Mouse (Mus musculus): ENCODE measurements around the gene Plscr3. TPM values are rescaled to one million over a fixed set of nuclear protein-coding genes. Genes with fewer than 3 reads are reported as not detected.

Gene Plscr3
- total RNA-seq (2015) (19.8 and 23.7 TPM in 2 replicates), total RNA-seq (2017) (10.8 and 18.1 TPM in 2 replicates)

DNA sequence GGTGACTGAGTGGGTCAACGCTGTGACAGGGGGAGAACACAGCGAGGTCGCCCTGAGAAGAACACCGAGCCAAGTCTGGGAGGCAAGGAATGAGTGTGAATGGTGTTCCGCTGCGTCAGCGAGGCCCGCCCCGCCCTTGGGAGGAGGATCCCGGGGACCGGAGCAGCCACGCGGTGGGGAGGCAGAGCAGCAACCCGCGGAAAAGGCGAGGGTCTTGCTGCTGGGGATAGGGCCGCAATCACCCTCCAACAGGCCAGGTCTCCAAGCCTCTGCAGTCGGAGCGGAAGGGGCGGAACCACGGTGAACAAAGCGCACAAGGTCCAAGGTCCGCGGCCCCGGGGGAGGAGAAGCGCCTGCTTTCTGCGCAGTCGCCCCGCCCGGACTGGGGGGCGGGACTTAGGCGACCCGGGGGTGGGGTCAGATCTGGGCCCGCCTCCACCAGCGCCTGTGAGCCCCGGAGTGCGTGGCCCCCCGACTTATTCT is at the start of gene Plscr3:
Gene Plscr3, plus strand, starts transcription at position 179 of the 483 bp plus-strand sequence.
- peak; percentile 91 for ATAC-seq (ENCODE audit: poor library complexity, severe bottlenecking)

DNA sequence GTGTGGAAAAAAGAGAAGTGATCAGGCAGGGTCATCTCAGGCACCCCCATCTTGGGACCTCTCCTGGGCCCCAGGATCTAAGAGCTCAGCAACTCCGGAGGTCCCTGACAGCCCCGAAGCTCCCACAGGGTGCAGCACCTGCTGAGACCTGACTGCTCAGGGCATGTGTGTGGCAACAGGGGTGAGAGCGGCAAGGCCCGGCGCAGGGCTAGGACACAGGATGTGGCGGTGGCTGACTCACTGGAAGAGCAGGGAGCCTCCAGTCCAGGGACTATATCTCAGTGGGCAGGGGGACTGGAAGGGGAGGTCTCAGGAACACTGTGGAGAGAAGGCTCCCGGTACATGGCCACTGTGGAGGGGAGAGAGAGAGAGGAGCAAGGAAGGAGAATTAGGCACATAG is 48.3 kb upstream of the Plscr3 start:
- ATAC-seq (ENCODE audit: poor library complexity, severe bottlenecking) = no peak

DNA sequence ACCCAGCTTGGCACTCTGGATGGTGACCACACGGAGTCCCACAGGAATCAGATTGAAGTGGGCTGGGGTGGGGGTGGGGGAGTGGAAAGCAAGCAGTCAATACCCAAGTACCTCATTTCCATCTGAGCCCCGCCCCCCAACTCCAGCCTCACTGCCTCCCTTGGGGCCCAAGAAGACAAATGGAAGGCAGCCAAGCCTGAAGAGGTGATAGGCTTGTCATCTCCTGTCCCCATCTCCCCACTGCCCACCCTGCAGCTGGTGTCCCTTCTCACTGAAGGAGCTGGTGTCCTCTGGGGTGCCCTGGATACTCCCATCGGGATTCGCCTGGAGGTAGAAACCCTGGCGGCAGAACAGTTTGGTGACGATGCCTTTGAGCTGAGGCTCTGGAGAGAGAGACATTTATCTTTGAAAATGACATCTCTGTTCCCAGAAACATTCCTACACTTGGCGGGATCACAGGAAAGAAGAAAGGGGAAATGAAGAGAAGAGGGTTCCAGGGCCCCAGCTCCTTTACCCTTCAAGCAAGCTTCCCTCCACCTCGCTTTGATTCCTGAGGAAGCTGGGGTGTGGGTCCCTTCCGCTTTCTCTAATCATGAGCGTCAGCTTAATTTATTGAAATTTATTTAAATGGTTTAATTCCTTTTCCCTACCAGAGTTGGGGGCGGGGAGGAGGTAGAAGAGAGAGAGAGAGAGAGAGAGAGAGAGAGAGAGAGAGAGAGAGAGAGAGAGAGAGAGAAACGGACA is 46.6 kb upstream of the Plscr3 start:
- no peak for ATAC-seq (ENCODE audit: poor library complexity, severe bottlenecking)

- ATAC-seq (ENCODE audit: poor library complexity, severe bottlenecking) = no peak
Measured at GRCm38 (mm10) chr11:69800138-69800391, 46.1 kb upstream of the Plscr3 start.

DNA sequence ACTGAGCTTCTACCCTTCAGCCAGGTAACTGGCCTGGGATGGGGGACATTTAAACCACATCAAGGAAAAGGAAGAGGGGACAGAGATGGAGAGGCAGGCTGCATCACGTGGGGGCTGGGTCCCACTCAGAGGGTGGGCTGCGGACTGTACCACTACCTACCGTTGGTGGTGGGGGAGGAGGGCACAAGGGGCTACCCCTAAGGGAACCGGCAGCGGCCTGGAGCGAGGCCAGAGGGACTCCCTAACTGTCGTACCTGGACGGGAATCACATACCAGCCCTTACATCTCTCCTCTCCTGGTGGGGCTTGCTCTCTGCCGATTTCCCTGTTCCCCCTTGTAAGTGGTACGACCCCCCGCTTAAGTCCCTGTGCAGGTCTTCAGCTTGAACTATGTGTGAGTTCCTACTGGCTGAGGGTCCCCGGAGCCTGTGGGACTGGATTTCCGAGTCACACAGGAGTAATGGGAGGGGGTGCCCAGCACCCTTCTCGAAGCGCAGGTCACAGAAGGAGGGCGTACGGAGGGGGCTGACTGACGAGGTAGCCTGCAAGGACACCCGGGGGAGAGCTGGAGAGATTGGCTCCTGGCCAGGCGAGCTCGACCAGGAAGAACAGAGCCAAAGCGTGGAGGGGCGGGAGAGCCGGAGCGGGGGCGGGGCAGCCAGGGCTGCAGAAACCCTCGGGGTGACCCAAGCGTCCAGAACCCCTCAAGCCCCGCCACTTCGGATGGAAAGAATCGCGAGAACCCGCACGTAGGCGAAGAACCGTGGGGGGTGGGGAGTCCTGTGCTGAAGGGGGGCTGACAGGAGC is 45.6 kb upstream of the Plscr3 start:
- no peak for ATAC-seq (ENCODE audit: poor library complexity, severe bottlenecking)

DNA sequence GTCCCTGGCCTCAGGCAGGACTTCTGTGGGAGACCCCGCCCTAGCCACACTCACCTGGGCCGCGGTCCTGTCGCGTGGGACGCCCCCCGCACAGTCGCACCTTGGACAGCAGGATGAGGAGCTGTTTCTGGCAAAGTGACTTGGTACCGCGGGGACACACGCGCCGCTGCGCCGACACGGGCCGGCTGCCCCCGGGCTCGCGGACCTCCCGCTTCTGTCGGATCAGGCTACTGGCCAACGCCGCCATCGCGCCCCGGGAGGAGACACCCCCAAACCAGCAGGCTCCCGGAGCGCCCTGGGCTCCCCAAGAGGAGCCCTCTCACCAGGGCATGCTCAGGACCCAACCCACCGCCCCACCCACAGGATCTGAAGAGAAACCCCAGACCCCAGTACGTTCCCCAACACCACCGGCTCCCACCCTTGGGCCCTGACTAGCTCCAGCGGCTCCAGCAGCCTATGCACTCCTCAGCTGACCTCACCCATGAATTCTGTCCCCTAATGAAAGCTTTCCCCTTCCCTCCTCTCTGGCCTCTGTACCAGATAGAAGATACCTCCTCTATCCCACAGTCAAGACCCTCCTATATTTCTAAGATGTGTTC is 44.7 kb upstream of the Plscr3 start, which contains the start of gene Fgf11:
Gene Fgf11, minus strand, starts transcription at position 479 of the 599 bp plus-strand sequence.
- ATAC-seq (ENCODE audit: poor library complexity, severe bottlenecking) = no peak

- ATAC-seq (ENCODE audit: poor library complexity, severe bottlenecking) = peak; percentile 51
Measured at GRCm38 (mm10) chr11:69802648-69803105, 43.5 kb upstream of the Plscr3 start.

GRCm38 (mm10) chr11:69803328-69803727 is 42.8 kb upstream of the Plscr3 start:
- peak; percentile 7; the same call in 1 of the 2 replicates for ATAC-seq (ENCODE audit: poor library complexity, severe bottlenecking)

DNA sequence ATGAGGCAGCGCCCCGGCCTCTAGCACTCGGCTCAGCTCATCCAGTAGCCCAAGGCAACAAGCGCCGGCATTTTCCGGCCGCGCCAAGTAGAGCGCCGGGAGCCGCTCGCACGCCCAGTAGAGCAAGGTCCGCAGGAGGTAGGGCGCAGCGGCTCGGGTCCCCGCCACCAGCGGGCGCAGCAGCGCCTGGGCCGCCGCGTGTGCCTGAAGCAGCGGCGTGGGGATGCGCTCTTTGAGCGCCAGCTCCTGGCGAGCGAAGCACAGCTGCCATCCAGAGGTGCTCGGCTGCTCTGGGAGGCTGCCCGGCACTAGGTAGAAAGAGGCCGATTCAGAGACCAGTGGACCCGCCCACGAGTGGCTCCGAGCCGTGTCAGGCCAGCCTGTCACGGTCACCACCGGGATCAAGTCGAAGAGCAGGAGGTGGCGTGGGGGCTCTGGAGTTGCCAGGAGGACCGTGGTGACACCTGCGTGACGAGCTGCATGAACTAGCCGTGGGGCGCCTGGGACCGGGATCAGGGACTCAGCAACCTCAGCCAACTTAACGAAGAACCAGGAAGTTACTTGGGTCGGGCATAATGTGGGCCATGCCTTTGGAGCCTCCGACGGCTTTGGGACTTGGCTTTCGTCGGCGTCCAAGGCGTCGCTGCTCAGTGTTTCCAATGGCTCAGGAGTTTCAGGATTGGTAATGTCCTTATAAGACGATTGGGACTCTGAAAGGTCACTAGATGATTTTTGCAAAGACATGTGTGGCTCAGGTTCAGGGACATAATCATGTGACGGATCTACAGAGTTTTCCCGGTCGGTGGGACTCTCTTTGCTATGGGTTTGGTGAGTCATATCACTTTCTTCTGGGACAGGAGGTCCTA is 42.2 kb upstream of the Plscr3 start:
- ATAC-seq (ENCODE audit: poor library complexity, severe bottlenecking) = peak; percentile 83

DNA sequence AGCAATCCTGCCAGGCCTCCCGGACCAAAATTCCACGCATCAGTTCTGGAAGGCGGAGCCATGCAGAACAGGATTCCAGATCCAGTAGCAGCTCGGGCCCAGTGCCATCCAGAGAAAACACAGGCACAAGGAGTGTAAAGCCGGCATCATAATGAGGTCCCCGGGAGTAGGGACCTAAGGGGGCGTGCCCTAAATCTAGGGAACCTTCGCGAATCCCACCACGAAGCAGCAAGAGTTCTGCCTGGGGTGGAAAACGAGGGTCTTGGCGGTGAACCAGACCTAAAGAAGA is 41.6 kb upstream of the Plscr3 start:
- no peak for ATAC-seq (ENCODE audit: poor library complexity, severe bottlenecking)

- ATAC-seq (ENCODE audit: poor library complexity, severe bottlenecking) = no peak
Measured at GRCm38 (mm10) chr11:69804972-69805909, 40.9 kb upstream of the Plscr3 start, which contains the start of gene Tmem102. TSS of gene Tmem102 (minus strand) at chr11:69805624.

DNA sequence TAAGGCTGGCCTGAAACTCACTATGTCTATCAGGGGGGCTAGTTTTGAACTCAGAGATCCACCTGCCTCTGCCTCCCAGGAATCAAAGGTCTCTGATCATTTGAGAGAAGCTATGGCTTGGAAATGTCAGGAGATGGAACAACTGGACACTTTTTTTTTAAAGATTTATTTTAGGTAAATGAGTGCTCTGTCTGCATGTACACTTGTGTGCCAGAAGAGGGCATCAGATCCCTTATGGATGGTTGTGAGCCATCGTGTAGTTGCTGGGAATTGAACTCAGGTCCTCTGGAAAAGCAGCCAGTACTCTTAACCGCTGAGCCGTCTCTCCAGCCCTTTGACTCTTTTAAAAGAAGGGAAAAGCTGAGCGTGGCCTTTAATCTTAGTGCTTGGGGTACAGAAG is 39.8 kb upstream of the Plscr3 start:
- ATAC-seq (ENCODE audit: poor library complexity, severe bottlenecking) = no peak

DNA sequence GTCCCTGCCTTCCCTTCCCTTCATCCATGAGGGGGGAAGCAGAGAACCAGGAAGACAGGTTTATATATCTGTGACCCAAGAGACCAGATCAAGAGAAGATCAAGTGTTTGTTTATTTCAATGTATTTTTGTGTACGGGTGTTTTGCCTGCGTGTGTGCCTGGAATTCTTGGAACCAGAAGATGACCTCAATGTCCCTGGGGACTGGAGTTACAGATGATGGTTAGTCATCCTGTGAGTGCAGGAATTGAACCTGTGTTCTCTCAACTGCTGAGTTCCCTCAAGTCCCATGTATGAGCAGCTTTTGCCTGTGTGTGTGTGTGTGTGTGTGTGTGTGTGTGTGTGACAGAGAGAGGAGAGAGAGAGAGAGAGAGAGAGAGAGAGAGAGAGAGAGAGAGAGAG is 38.5 kb upstream of the Plscr3 start:
- ATAC-seq (ENCODE audit: poor library complexity, severe bottlenecking) = no peak

DNA sequence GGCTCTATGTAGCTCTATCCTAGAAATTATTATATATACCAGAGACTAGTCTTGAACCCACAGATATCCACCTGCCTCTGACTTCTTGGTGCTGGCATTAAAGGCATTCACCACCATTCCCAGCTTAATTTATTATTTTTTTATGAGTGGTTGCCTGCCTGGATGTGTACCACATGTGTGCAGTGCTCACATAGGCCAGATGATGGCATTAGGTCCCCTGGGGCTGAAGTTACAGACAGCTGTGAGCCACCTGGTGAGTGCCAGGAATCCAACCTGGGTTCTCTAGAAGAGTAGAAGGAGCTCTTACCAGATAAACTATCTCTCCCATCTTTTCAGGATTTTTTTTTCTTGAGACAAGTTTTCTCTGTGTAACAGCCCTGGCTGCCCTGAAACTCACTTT is 35.9 kb upstream of the Plscr3 start:
- ATAC-seq (ENCODE audit: poor library complexity, severe bottlenecking) = no peak

DNA sequence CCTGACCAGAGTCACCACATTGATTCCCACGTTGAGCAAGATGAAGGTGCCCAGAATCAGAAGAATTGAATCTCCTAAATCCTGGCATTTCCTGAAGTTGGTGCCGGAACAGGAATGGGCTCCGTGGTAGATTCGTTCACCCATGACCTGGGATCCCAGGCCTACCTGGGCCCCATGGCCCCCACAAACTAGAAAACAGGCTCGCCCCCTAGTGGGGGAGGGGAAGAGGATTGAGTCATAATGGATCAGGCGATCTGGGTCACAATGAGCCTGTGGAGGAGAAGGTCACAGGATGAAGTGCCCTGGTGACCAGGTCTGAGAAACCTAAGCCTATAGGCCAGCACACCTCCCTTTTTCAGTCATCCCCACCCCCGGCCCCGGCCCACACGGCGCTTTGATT is 31.0 kb upstream of the Plscr3 start, which contains the start of gene Gm39566:
Gene Gm39566, minus strand, starts transcription at position 144 of the 400 bp plus-strand sequence.
- ATAC-seq (ENCODE audit: poor library complexity, severe bottlenecking) = no peak

GRCm38 (mm10) chr11:69816520-69816919 is 29.7 kb upstream of the Plscr3 start:
- ATAC-seq (ENCODE audit: poor library complexity, severe bottlenecking) = no peak

- no peak for ATAC-seq (ENCODE audit: poor library complexity, severe bottlenecking)
Measured at GRCm38 (mm10) chr11:69818365-69818764, 27.8 kb upstream of the Plscr3 start, which contains the start of gene Spem2. TSS of gene Spem2 (minus strand) at chr11:69818465.

DNA sequence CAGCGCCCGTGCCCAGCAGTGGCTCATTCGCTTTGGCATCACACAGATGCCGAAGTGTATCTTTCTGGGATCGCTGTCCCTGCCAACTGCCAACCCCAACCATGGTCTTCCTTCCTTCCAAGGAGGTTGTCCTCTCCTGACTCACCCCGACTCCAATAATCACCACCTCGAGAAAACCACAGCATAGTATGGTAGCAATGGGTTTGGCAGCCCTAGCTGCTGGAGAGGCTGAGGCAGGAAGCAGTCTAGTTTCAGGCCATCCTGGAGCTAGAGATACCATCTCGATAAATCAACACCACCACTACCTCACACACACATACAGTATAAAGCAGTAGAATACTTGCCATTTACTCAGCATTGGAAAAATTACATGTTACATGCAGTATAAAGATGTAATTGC is 27.3 kb upstream of the Plscr3 start:
- ATAC-seq (ENCODE audit: poor library complexity, severe bottlenecking) = no peak

- ATAC-seq (ENCODE audit: poor library complexity, severe bottlenecking) = no peak
Measured at GRCm38 (mm10) chr11:69822080-69822479, 24.1 kb upstream of the Plscr3 start, which contains the start of gene Spem1. TSS of gene Spem1 (minus strand) at chr11:69822180.
